Mouse (Mus musculus) ES-Bruce4 (cell line): ENCODE measurements around the gene Enam. TPM values are rescaled to one million over a fixed set of nuclear protein-coding genes. Genes with fewer than 3 reads are reported as not detected.

Experiments
- H3K27ac ChIP-seq: 2 replicates; pipeline ENCODE4 v1.5.1; 2012; ENCODE audit warnings: low read length, inconsistent platforms; ENCODE audit not compliant: insufficient read depth
- H3K27me3 ChIP-seq: 2 replicates; pipeline ENCODE4 v1.6.1; 2012; ENCODE audit warnings: mild to moderate bottlenecking, low read length, inconsistent platforms; ENCODE audit not compliant: control insufficient read depth, poor library complexity, insufficient read depth, severe bottlenecking
- H3K36me3 ChIP-seq: 2 replicates; pipeline ENCODE4 v1.6.1; 2012; ENCODE audit warnings: inconsistent platforms, mild to moderate bottlenecking, low read length, moderate library complexity; ENCODE audit not compliant: control insufficient read depth, poor library complexity, insufficient read depth, severe bottlenecking
- H3K4me1 ChIP-seq: one replicate; pipeline ENCODE4 v1.8.1; 2011; ENCODE audit warnings: low read length; ENCODE audit not compliant: control insufficient read depth, insufficient read depth
- H3K4me3 ChIP-seq: 2 replicates; pipeline ENCODE4 v1.5.1; 2011; ENCODE audit warnings: low read depth, mild to moderate bottlenecking, low read length
- H3K9ac ChIP-seq: 2 replicates; pipeline ENCODE4 v1.6.1; 2012; ENCODE audit warnings: low read depth, mild to moderate bottlenecking, inconsistent platforms; ENCODE audit not compliant: poor library complexity, severe bottlenecking
- H3K9me3 ChIP-seq: replicated peaks from 2 replicates; pipeline ENCODE4 v1.6.1; 2012; ENCODE audit warnings: mild to moderate bottlenecking, low read length, inconsistent platforms; ENCODE audit not compliant: control insufficient read depth, poor library complexity, insufficient read depth, severe bottlenecking
- CTCF ChIP-seq: IDR thresholded peaks from one replicate; pipeline ENCODE4 v1.8.1; 2011; ENCODE audit warnings: low read depth, low read length
- EP300 ChIP-seq: IDR thresholded peaks from 2 replicates; pipeline ENCODE4 v1.6.1; 2011; ENCODE audit warnings: low read depth, low read length; ENCODE audit not compliant: insufficient read depth
- POLR2A ChIP-seq: IDR thresholded peaks from one replicate; pipeline ENCODE4 v1.8.1; 2011; ENCODE audit warnings: low read length; ENCODE audit not compliant: insufficient read depth
- polyA plus RNA-seq: library from polyadenylated mRNA; stranded (reverse); fragments of >200 nt; gene quantifications from 2 replicates; pipeline ENCODE4 v1.2.4, GENCODE M21; 2011; ENCODE audit warnings: low read depth; ENCODE audit not compliant: missing spikeins, insufficient read depth, insufficient read length

Gene Enam
- polyA plus RNA-seq, 1 experiment = not detected

- TF ChIP-seq EP300 (no peak), CTCF (no peak)
- H3K27me3 ChIP-seq = no peaks in the 10 kb centered on the region
- H3K36me3 ChIP-seq = no peaks in the 10 kb centered on the region
- H3K9me3 ChIP-seq = peaks cover 14% of the 10 kb centered on the region
- no peaks in the 10 kb centered on the region for H3K4me1 ChIP-seq
- no peak overlapping the region for H3K9ac ChIP-seq
- no peak overlapping the region for H3K4me3 ChIP-seq
- H3K27ac ChIP-seq = no peak overlapping the region
Measured at GRCm38 (mm10) chr5:88499781-88500180, 12.0 kb downstream of the Enam start.

GRCm38 (mm10) chr5:88508555-88508954 lies 20.8 kb downstream of the Enam start:
- Histone ChIP-seq H3K27me3 (no peaks in the 10 kb centered on the region), H3K9me3 (no peaks in the 10 kb centered on the region), H3K4me1 (no peaks in the 10 kb centered on the region), H3K36me3 (no peaks in the 10 kb centered on the region), H3K9ac (no peak overlapping the region), H3K4me3 (no peak overlapping the region), H3K27ac (no peak overlapping the region)
- TF ChIP-seq EP300 (no peak), CTCF (no peak), POLR2A (no peak)

- H3K4me3 ChIP-seq = no peak overlapping the region
- H3K9ac ChIP-seq = no peak overlapping the region
Measured at GRCm38 (mm10) chr5:88508990-88509389, 21.2 kb downstream of the Enam start.

GRCm38 (mm10) chr5:88519232-88519631 lies 31.5 kb downstream of the Enam start:
- H3K27me3 ChIP-seq = no peaks in the 10 kb centered on the region
- no peak overlapping the region for H3K27ac ChIP-seq
- H3K9ac ChIP-seq = no peak overlapping the region
- H3K4me3 ChIP-seq = no peak overlapping the region
- H3K36me3 ChIP-seq = no peaks in the 10 kb centered on the region
- no peak for TF ChIP-seq CTCF
- no peak for TF ChIP-seq POLR2A
- no peak for TF ChIP-seq EP300
- H3K9me3 ChIP-seq = no peaks in the 10 kb centered on the region
- H3K4me1 ChIP-seq = no peaks in the 10 kb centered on the region

More at GRCm38 (mm10) chr5:88508990-88509389, 21.2 kb downstream of the Enam start:
- no peaks in the 10 kb centered on the region for H3K9me3 ChIP-seq
- H3K36me3 ChIP-seq = no peaks in the 10 kb centered on the region
- no peaks in the 10 kb centered on the region for H3K4me1 ChIP-seq
- no peak for TF ChIP-seq CTCF
- no peak for TF ChIP-seq POLR2A
- no peak for TF ChIP-seq EP300
- H3K27me3 ChIP-seq = no peaks in the 10 kb centered on the region
- no peak overlapping the region for H3K27ac ChIP-seq

GRCm38 (mm10) chr5:88527657-88528056 lies 39.9 kb downstream of the Enam start, which contains the start of gene Jchain:
Jchain (minus strand) TSS chr5:88527891.
- Histone ChIP-seq H3K27me3 (peaks cover 1% of the 10 kb centered on the region; the same call in 1 of the 2 replicates), H3K9ac (no peak within 1 kb of the TSS), H3K4me3 (no peak within 1 kb of the TSS), H3K9me3 (no peaks in the 10 kb centered on the region), H3K36me3 (no peaks in the 10 kb centered on the region), H3K4me1 (no peaks in the 10 kb centered on the region), H3K27ac (no peak within 1 kb of the TSS)
- TF ChIP-seq POLR2A (no peak), EP300 (no peak), CTCF (no peak)

- Histone ChIP-seq H3K9me3 (no peaks in the 10 kb centered on the region), H3K4me3 (no peak overlapping the region), H3K36me3 (no peaks in the 10 kb centered on the region), H3K27me3 (peaks cover 1% of the 10 kb centered on the region; the same call in 1 of the 2 replicates), H3K4me1 (no peaks in the 10 kb centered on the region), H3K9ac (no peak overlapping the region), H3K27ac (no peak overlapping the region)
- TF ChIP-seq POLR2A (no peak), CTCF (no peak), EP300 (no peak)
Measured at GRCm38 (mm10) chr5:88530908-88531307, 43.1 kb downstream of the Enam start.
